Mouse (Mus musculus) erythroblast, embryonic 14.5 days (primary cell): ENCODE data around the gene Glod4.

Experiments used
- GATA1 ChIP-seq: IDR thresholded peaks from 2 replicates; pipeline ENCODE4 v1.6.1; 2012; ENCODE audit warnings: low read length, inconsistent platforms, mixed read lengths
- TAL1 ChIP-seq: IDR thresholded peaks from 3 replicates; pipeline ENCODE4 v1.6.1; 2012; ENCODE audit warnings: low read length, inconsistent platforms, mixed read lengths

DNA sequence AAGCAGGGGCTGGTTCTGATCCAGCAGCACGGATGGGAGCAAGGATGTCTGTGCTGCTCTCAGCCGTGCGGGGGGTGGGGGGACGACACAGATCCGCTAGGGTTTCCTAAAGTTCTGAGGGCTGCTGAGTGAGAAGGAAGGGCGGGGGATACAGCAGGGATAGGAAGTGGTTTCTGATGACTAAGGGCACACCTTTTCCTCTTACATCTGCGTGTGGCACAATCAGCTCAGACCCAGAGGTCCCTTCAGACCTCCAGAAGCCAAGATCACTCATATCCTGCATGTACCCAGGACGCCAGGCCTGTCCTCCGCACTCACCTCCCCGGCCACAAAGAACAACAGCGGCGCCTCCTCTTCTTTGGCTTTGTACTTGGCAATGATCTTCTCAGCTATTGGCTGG lies 17.7 kb upstream of the Glod4 start:
- TF ChIP-seq GATA1 (no peak), TAL1 (no peak)
